Mouse (Mus musculus) lung, embryonic 14.5 days (tissue): Measurements from ENCODE around the gene Maml2. TPM values are rescaled to one million over a fixed set of nuclear protein-coding genes. Genes with fewer than 3 reads are reported as not detected.
A peak's percentile ranks its signal among the peaks of the same experiment; 100 is the strongest.

Source experiments
- ATAC-seq: fragments of 200-750 bp; cut with Nextera tagmentation; 2 replicates; pipeline ENCODE4 v1.8.0; 2017; ENCODE audit warnings: mild to moderate bottlenecking, moderate TSS enrichment, moderate library complexity; ENCODE audit not compliant: insufficient read depth
- DNase-seq: peaks from one replicate; pipeline ENCODE4 v3.0.0-alpha.2; 2015
- H3K27ac ChIP-seq: fragments of 300-500 bp; sonication (generic); 2 replicates; pipeline ENCODE4 v1.5.1; 2014; ENCODE audit warnings: low read depth, mild to moderate bottlenecking, moderate library complexity
- H3K27me3 ChIP-seq: fragments of 300-500 bp; sonication (generic); 2 replicates; pipeline ENCODE4 v1.6.1; 2014; ENCODE audit warnings: low read length, control low read depth; ENCODE audit not compliant: insufficient read depth
- H3K36me3 ChIP-seq: fragments of 300-500 bp; sonication (generic); 2 replicates; pipeline ENCODE4 v1.6.1; 2014; ENCODE audit warnings: control low read depth; ENCODE audit not compliant: insufficient read depth
- H3K4me1 ChIP-seq: fragments of 300-500 bp; sonication (generic); 2 replicates; pipeline ENCODE4 v1.6.1; 2014; ENCODE audit warnings: antibody characterized with exemption, control low read depth; ENCODE audit not compliant: insufficient read depth
- H3K4me2 ChIP-seq: fragments of 300-500 bp; sonication (generic); 2 replicates; pipeline ENCODE4 v1.6.1; 2014; ENCODE audit warnings: mild to moderate bottlenecking
- H3K4me3 ChIP-seq: fragments of 300-500 bp; sonication (generic); 2 replicates; pipeline ENCODE4 v1.5.1; 2014; ENCODE audit warnings: low read depth, low read length
- H3K9ac ChIP-seq: fragments of 300-500 bp; sonication (generic); 2 replicates; pipeline ENCODE4 v1.6.1; 2014
- H3K9me3 ChIP-seq: fragments of 300-500 bp; sonication (generic); 2 replicates; pipeline ENCODE4 v1.6.1; 2016; ENCODE audit warnings: low read depth, low read length, control low read depth
- CTCF ChIP-seq: IDR thresholded peaks from 2 replicates; pipeline ENCODE4 v1.5.1; 2016; ENCODE audit warnings: antibody characterized with exemption, low read depth
- WGBS: fragments of 180-500 bp; shearing (Covaris S2); extraction: QIAGEN DNeasy Blood & Tissue Kit; methylation state at CpG from one replicate; pipeline ENCODE4 v1.1.7; 2014; 5-methylcytosine and 5-hydroxymethylcytosine counted together
- polyA plus RNA-seq: library from polyadenylated mRNA; unstranded; fragments of >200 nt; fragmentation: Nextera tagmentation; extraction: Ambion mirVana; gene quantifications from 2 replicates; pipeline ENCODE4 v1.2.1, GENCODE M21; 2014

The Maml2 gene
- polyA plus RNA-seq, 1 experiment from 2014 or later = 12.3 TPM

DNA sequence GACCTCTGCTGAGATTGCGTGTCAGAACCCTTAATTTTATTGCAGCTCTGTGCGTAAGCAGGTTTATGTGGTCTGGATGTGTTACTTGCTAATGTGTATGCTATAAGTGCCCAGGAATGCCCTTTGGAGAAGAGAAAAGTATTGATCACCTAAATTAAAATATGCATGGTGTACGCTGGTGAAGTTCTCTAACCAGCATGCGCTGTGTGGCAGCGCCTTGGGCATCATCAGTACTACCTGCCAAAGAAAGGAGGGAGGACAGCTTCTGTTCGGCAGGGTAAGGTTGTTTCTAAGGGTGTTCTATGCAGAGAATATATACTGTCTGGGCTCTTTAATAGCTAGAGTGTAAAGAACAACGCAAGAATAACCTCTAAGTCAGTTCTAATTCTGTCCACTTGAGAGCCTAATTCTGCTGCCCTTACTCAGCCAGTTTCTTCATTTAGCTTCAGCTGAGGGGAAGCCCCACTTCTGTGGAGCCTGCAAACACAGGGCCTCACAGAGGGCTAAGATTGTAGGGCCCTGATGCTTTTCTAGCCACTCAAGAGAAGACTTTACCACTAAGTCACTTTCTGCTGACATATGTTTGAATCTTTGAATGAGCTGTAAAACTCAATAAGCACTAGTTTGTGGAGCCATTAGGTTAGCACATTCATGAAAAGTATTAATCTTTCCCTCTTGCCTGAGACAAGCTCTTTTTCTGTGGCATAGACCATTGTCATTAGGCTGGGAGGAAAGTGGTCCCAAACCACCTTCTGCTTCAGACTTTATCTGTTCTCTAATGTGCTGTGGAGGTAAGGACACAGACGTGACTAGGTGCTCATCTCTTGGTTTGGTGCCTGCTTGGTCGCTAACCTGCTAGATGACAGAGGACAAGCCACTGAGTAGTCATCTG lies 3.4 kb downstream of the Maml2 start:
- ATAC-seq (no peak), DNase-seq (peak; percentile 29)
- Histone ChIP-seq H3K27ac (no peak overlapping the region), H3K9ac (0 out of 2 replicates have a peak overlapping the region, but pooled peaks have one; percentile 10), H3K4me3 (no peak overlapping the region), H3K4me1 (peaks cover 44% of the 10 kb centered on the region), H3K36me3 (no peaks in the 10 kb centered on the region), H3K9me3 (no peaks in the 10 kb centered on the region), H3K27me3 (no peaks in the 10 kb centered on the region), H3K4me2 (peak overlapping the region; percentile 98)
- TF ChIP-seq CTCF = no peak
- 74% methylated on average over 9 of the region's 9 CpGs for WGBS

- H3K36me3 ChIP-seq = no peaks in the 10 kb centered on the region
- no peaks in the 10 kb centered on the region for H3K27me3 ChIP-seq
- DNase-seq (no peak), ATAC-seq (no peak)
- H3K4me3 ChIP-seq = no peak overlapping the region
- no peak overlapping the region for H3K27ac ChIP-seq
- peak overlapping the region; percentile 98; the same call in 1 of the 2 replicates for H3K4me2 ChIP-seq
- no peaks in the 10 kb centered on the region for H3K9me3 ChIP-seq
- 37% methylated on average over 6 of the region's 6 CpGs for WGBS
- H3K9ac ChIP-seq = no peak overlapping the region
- peaks cover 44% of the 10 kb centered on the region for H3K4me1 ChIP-seq
- TF ChIP-seq CTCF = no peak
These were observed 4.5 kb downstream of the Maml2 start for GRCm38 (mm10) chr9:13302183-13302825.

DNA sequence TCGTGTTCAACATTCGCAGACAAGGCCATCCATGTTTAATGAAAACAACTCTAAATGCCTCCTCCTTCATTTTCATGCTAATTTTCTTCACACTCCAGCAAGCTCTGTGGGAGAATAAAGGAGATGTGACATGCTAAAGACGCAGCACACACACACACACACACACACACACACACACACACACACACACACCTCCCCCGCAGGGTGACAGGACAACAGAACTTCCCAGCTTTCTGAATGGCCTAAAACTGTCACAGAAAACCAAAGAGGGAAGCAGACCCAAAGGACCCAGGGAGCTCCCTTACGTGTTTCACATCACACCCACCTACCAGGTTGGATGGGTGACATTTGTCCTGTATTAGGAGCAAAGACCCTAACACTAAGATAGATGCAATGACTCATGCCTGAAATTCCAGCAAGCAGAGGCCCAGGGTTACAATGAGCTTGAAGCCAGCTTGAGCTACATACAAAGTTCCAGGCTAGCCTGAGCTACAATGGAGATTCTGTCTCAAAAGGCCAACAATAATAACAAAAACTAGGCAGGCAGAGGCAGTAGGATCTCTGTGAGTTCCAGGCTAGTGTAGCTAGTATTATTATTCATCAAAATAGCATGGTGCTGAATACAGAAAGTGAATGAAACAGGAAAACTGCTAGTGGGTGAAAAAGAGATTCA lies 5.5 kb downstream of the Maml2 start:
- no peak for ATAC-seq
- WGBS = 81% methylated on average over 5 of the region's 5 CpGs

GRCm38 (mm10) chr9:13303976-13304375 lies 6.2 kb downstream of the Maml2 start:
- peak; percentile 33; the same call in 1 of the 2 replicates for ATAC-seq
- H3K4me2 ChIP-seq = no peak overlapping the region
- H3K36me3 ChIP-seq = no peaks in the 10 kb centered on the region
- no peak overlapping the region for H3K9ac ChIP-seq
- H3K4me1 ChIP-seq = peaks cover 40% of the 10 kb centered on the region
- 33% methylated on average over 6 of the region's 6 CpGs for WGBS
- H3K9me3 ChIP-seq = no peaks in the 10 kb centered on the region
- TF ChIP-seq CTCF = no peak
- H3K27ac ChIP-seq = no peak overlapping the region
- no peaks in the 10 kb centered on the region for H3K27me3 ChIP-seq
- peak; percentile 46 for DNase-seq
- no peak overlapping the region for H3K4me3 ChIP-seq

More for the DNA sequence above, 5.5 kb downstream of the Maml2 start:
- Histone ChIP-seq H3K36me3 (no peaks in the 10 kb centered on the region), H3K27ac (no peak overlapping the region), H3K27me3 (no peaks in the 10 kb centered on the region), H3K4me1 (peaks cover 44% of the 10 kb centered on the region), H3K4me2 (no peak overlapping the region), H3K4me3 (no peak overlapping the region), H3K9ac (no peak overlapping the region), H3K9me3 (no peaks in the 10 kb centered on the region)
- no peak for TF ChIP-seq CTCF
- DNase-seq = no peak

- ATAC-seq (no peak), DNase-seq (no peak)
- 77% methylated on average over 3 of the region's 3 CpGs for WGBS
- Histone ChIP-seq H3K27ac (no peak overlapping the region), H3K27me3 (no peaks in the 10 kb centered on the region), H3K4me1 (peaks cover 15% of the 10 kb centered on the region; the same call in 1 of the 2 replicates), H3K4me2 (no peak overlapping the region), H3K9me3 (no peaks in the 10 kb centered on the region), H3K36me3 (no peaks in the 10 kb centered on the region), H3K4me3 (no peak overlapping the region), H3K9ac (no peak overlapping the region)
- TF ChIP-seq CTCF = no peak
These were observed 8.7 kb downstream of the Maml2 start for GRCm38 (mm10) chr9:13306471-13306870.

GRCm38 (mm10) chr9:13307226-13307625 lies 9.5 kb downstream of the Maml2 start:
- Histone ChIP-seq H3K4me3 (no peak overlapping the region), H3K36me3 (no peaks in the 10 kb centered on the region), H3K4me2 (no peak overlapping the region), H3K9me3 (no peaks in the 10 kb centered on the region), H3K4me1 (peaks cover 8% of the 10 kb centered on the region; the same call in 1 of the 2 replicates), H3K27me3 (no peaks in the 10 kb centered on the region), H3K9ac (no peak overlapping the region), H3K27ac (peak overlapping the region; percentile 26; the same call in 1 of the 2 replicates)
- TF ChIP-seq CTCF = no peak
- 45% methylated on average over 4 of the region's 4 CpGs for WGBS
- DNase-seq = no peak
- ATAC-seq = no peak

DNA sequence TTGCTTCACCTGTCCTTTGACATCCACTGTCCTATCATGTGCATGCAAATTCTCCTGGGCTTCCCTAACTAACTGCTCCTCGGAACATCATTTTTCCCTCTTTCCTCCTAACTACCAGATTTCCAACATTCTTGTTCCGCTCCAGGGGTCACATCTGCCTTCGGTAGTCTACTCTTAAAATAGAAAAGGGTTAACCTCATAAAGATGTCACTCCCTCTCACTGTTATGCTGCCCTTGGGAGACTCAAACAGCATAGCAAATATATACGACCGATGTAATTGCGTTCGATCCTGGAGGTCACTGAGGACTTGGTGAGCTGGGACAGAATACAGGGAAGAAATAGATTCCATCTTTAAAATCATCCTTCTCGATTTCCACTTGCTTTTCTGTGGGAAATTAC lies 11.0 kb downstream of the Maml2 start:
- Histone ChIP-seq H3K9ac (no peak overlapping the region), H3K4me1 (0 out of 2 replicates have a peak, but pooled peaks cover 7% of the 10 kb centered on the region), H3K4me2 (no peak overlapping the region), H3K27me3 (no peaks in the 10 kb centered on the region), H3K4me3 (no peak overlapping the region), H3K36me3 (no peaks in the 10 kb centered on the region), H3K9me3 (no peaks in the 10 kb centered on the region), H3K27ac (no peak overlapping the region)
- TF ChIP-seq CTCF = no peak
- WGBS = 91% methylated on average over 8 of the region's 8 CpGs
- no peak for ATAC-seq
- DNase-seq = no peak
